Mouse (Mus musculus) embryo, embryonic 11 days (tissue): ENCODE data around the gene Gm20929.
"Not testable (repeated sequence)": the region's sequence is repeated elsewhere in the genome, so short reads cannot be mapped to it uniquely, and the experiment has no call there.

Experiments
- DNase-seq: peaks from one replicate; pipeline ENCODE4 v3.0.0-alpha.2; 2015

Gene Gm20929

DNA sequence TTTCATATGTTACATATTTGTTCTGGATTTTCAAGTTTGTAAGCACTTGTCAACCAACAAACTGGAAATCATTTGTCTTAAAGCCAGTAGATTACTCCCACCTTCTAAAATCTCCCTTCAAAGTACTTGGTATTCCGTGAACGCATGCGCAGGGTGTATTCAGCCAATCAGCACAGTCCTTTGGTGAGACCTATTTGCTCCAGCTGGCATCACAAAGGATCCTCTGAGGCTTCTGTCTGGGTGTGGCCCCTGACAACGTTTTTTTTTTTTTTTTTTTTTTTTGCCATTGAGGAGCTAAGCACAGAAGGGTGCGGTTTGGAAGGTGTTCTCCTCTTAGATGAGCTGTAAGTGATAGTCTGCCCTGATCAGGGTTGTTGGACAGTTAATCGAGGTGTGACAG, at the start of gene Gm20929:
Gene Gm20929, plus strand, starts transcription at position 301 of the 400 bp plus-strand sequence.
- DNase-seq: not testable (repeated sequence)
